ENCODE assay signal across 10 mouse cellular contexts in genomic region chr13:98171257-98171656, GRCm38 (mm10). TPM values are rescaled to one million over a fixed set of nuclear protein-coding genes. Genes with fewer than 3 reads are reported as not detected.
A peak's percentile ranks its signal among the peaks of the same experiment; 100 is the strongest.
DNase-seq lines count a peak whose midpoint lies in the region; ATAC-seq lines count a peak whose summit lies in the region.
"Had no signal": no experiment of that assay in that cellular context is flagged by ENCODE, and none has a peak within 500 bp of the region (broad histone marks: within the 10 kb centered on the region; RNA-seq: fewer than 3 reads in every experiment).

No protein-coding gene starts in this region.

- ATAC-seq in activated CD4-positive, CD25-positive, alpha-beta regulatory T cell, adult 4 months: no peak

- DNase-seq in heart, adult 11 months: peak; percentile 88
- DNase-seq in heart, adult 8-10 months (ENCODE audit: low spot score): no peak
- peak; percentile 13 to 28 for DNase-seq in cerebellum, postnatal 25 days
- peak; percentile 48 to 65 for DNase-seq in layer of hippocampus, postnatal 25 days (ENCODE audit: extremely low spot score in 1 of 2, low spot score in 1 of 2)
- DNase-seq in right cerebral cortex, postnatal 10 days (ENCODE audit: low spot score in 2 of 2): peak; percentile 72 to 74
- no peak for DNase-seq in urinary bladder, adult 2 months (ENCODE audit: low spot score)
- no peak for DNase-seq in T-cell, adult 2 months (ENCODE audit: low spot score)
- DNase-seq: kidney, postnatal 14 days; thymus, adult 18-20 months had no signal

RNA-seq across cellular contexts. Expression of gene Arhgef28, which starts 35.0 kb away (rescaled TPM):
- 1 to 10 TPM; 4.6 to 6.7 (median 5.6) TPM for total RNA-seq in heart, adult 8-10 months (2022)
- total RNA-seq in layer of hippocampus, postnatal 25 days (2021): 10 to 100 TPM; 90.3 to 90.9 TPM
- 12.9 and 13.5 TPM in 2 replicates for polyA plus RNA-seq in urinary bladder, adult 2 months (2012; rRNA removed)
- polyA plus RNA-seq in activated CD4-positive, CD25-positive, alpha-beta regulatory T cell, adult 4 months (2017; shearing (Covaris generic)): under 1 TPM in 1 of 2 experiments, not detected in 1; 0.08 TPM

Comparison
In these comparisons a context has a peak if more than half of its experiments do, and no peak if none do; other contexts are left out.
1. DNase-seq: peak in heart, adult 11 months (single experiment), cerebellum, postnatal 25 days (2 of 2), layer of hippocampus, postnatal 25 days (2 of 2) and right cerebral cortex, postnatal 10 days (2 of 2); none in heart, adult 8-10 months (single experiment), urinary bladder, adult 2 months (single experiment) and T-cell, adult 2 months (single experiment).
2. RNA of gene Arhgef28, which starts 35.0 kb away (total RNA-seq): 90.3 to 90.9 TPM in layer of hippocampus, postnatal 25 days; 4.6 to 6.7 TPM in heart, adult 8-10 months; every median in the first group is over 10 times any median in the second.